Mouse (Mus musculus) gastrocnemius, postnatal 4 days (tissue): Measurements from ENCODE around the gene Taco1. TPM values are rescaled to one million over a fixed set of nuclear protein-coding genes. Genes with fewer than 3 reads are reported as not detected.
"Not testable (repeated sequence)": the region's sequence is repeated elsewhere in the genome, so short reads cannot be mapped to it uniquely, and the experiment has no call there.

ENCODE experiments used
- DNase-seq, 2 experiments: peaks; one replicate each; pipeline ENCODE4 v3.0.0; 2021 to 2022; ENCODE audit warnings: low spot score in 2 of 2, mixed read lengths in 2 of 2
- long read RNA-seq, 2 experiments: library from polyadenylated mRNA; stranded (forward); transcript quantifications; one replicate each; pipeline ENCODE4 v2.0.0; 2021
- total RNA-seq, 2 experiments: library from RNA; stranded (reverse); gene quantifications; 2 replicates each; pipeline ENCODE4 v1.2.3; 2021

Gene Taco1
- total RNA-seq: 10 to 100 TPM; 19.6 to 19.8 TPM
- long read RNA-seq, experiment 1, transcript Taco1-201 (5 exons, 1,383 nt): major isoform, 5 of 9 reads
- long read RNA-seq, experiment 1, partial matches to known transcripts: 3 of 9 reads
- long read RNA-seq, experiment 1, other reads (novel, unspliced or antisense): 1 of 9 reads
- long read RNA-seq, experiment 2, transcript Taco1-201 (5 exons, 1,383 nt): major isoform, 8 of 9 reads
- long read RNA-seq, experiment 2, partial matches to known transcripts: 0 of 9 reads
- long read RNA-seq, experiment 2, other reads (novel, unspliced or antisense): 1 of 9 reads

DNA sequence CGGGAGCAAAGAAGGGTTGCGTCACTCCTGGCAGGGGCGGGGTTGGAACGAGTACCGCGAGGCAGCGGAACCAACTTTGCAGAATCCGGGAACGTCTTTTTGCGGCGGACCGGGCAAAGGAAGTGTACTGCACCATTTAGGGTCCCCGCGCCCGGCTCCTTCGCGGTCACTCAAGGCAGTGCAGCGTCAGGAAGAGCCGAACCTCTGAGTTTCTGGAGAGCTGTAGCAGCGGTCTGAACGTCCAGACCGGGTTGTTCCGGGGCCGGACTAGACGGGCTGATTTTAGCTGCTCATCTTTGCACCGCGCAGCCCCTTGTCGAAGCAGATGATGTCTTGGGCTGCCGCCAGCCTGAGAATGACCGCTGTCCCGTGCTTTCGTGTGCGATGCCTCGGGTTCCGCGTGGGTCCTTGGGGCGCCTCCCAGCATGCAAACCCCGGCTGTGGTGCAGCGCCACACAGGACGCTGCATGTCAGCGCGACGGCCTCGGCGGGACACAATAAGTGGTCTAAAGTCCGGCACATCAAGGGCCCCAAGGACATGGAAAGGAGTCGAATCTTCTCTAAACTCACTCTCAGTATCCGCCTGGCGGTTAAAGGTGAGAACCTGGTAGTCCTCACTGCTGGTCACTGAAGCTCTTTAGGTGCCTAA is at the start of gene Taco1:
Taco1 (plus strand) TSS at position 139 of the 649 bp plus-strand sequence.
- DNase-seq: peak; percentile 83 to 95

DNA sequence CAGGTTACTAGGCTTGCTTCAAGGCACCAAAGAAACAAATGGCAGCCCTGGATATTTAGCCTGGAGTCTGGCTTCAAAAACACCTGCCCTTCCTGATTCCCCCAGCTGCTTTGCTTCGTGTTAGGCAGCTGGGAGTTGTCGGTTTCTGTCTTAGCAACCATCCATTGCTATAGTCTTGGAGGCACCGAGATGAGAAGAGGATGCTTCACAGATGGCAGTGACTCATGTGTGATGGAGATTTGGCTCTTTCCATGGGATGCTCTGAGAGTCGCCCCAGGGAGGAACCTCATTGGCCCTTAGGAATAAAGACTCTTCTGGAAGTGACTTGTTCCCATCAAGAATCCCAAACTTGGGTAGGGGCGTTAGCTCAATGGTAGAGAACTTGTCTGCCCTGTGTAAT is 49.4 kb upstream of the Taco1 start:
- no peak for DNase-seq

DNA sequence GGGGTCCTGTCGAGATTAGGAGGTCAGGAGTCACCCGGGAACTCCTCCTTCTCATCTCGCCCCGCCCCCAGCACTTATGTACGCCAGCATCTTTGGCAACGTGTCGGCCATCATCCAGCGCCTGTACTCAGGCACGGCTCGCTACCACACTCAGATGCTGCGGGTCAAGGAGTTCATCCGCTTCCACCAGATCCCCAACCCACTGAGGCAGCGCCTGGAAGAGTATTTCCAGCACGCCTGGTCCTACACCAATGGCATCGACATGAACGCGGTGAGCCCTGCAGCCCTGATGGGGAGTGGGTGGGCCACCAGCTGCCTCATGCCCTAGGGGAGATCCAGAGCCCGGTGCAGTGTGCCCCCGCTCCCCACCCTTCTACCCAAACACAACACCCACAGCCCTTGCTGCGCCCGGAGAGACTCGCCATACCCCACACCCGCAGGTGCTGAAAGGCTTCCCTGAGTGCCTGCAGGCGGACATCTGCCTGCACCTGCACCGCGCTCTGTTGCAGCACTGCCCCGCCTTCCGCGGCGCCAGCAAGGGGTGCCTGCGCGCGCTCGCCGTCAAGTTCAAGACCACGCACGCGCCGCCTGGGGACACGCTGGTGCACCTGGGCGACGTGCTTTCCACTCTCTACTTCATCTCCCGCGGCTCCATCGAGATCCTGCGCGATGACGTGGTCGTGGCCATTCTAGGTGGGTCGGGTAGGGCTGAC is 45.7 kb upstream of the Taco1 start:
- DNase-seq: no peak

DNA sequence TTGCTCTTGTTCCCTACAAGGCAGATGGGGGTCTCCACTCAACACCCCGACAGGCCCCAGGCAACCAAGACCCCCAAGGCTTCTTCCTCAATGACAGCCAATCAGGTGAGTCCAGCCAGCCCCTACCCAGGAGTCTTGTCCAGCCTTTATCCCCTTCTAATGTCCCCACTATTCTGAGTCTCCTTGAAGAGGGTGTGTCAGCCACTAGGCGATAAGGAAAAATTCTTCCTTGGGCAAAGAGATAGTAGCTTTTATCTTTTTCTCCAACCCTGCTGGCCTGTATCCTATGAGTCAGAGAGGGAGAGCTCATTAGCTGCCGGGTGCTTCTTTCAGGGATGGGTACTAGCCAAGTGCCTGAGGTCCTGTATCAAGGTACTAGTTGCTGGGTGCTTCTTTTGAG is 40.1 kb upstream of the Taco1 start:
- no peak for DNase-seq

DNA sequence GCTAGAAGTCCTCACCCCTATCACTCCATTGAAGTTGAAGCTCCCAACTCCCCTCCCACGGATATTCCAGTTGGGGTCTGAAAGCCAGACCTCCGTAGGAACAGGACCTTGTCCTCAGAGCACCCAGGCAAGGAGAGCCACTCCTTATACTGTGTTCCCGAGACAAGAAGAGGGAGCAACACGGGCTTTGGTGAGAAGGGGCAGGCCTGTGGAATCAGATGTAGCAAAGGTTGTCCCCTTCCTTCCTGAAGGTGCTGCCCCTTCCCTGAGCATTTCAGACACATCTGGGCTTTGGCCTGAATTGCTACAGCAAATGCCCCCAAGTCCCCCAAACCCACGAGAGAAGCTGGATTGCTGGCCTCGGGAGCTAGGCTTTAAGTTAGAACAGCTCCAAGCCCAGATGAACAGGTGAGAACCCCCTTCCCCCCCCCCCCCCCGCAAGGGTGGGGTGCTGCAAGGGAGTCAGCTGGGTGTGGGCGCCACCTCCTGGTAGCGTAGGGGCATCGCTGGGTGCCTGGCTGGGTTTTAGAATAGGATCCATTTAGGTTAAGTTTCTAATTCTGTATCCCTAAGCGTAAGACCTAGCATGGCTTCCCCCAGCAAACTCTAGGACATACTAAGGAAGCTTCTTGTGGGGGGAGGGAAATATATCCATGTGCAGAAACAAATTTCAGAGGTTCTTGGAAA is 39.3 kb upstream of the Taco1 start:
- peak in 1 of 2 experiments; percentile 42 for DNase-seq

DNA sequence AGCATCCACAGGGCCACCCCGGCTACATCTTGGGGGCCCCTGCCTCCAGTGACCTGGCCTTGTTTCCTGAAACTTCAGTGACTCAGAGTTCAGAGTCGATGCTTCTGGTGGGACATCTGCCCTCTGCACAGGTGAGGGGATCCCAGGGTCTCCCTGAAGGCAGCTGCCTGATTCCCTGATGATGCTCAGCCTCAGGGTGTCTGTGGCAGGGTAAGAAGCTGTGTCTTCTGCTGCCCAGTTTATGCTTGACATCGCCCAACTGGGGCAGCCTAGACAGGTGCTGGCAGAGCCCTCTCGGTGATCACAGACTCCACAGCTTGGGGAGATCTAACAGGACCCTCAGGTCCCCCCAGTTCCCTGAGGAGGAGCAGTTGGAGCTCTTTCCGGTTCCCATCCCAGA is 38.3 kb upstream of the Taco1 start:
- no peak for DNase-seq

DNA sequence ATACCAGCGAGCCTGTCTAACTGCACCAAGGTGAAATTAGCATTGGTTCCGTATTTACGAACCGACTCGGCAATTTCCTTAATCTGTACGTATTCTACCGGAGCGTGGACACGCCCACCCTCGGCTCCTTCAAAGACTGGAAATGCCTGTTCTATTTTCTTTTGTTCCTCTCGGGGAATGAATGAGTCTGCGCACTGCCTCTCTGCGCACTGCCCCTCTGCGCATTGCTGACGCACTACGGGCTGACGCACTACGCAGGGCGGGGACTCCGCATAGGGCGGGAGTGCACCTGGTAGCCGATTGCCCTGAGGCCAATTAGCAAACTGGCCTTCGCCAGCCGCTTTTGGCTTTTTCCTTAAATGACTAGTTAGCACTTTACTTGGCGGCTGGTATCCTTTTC is 33.8 kb upstream of the Taco1 start:
- DNase-seq: not testable (repeated sequence)

DNA sequence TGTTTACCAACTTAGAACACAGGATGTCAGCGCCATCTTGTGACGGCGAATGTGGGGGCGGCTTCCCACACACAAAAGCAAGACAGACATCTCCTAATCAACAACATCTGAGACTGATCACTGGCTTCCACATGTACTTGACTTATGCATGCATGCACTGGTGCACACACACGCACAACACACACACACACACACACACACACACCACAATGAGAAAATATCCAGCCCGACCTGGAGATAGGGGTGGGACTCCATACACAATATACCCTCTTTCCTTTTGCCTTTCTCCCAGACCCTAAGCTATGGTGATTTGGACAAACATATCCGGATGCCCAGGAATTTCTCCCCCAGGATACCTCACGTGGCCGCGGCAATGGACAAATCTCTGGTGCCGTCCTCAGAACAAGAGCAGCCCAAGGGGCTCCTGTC is 32.4 kb upstream of the Taco1 start:
- no peak for DNase-seq

DNA sequence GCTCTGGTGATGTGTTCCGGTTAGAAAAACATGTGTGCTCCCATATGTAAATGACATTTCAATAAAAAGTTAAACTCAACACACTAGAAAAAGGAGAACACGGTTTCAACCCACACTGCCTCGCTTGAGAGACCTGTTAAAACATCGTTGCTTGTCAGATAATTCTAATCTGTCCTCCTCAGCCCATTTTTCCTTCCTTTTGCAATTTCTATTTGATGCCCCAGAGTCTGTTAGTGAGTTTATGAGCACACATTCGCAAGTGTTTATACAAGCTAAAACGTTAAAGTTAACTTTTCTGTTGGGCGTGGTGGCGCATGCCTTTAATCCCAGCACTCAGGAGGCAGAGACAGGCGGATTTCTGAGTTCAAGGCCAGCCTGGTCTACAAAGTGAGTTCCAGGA is 30.9 kb upstream of the Taco1 start:
- DNase-seq: no peak

DNA sequence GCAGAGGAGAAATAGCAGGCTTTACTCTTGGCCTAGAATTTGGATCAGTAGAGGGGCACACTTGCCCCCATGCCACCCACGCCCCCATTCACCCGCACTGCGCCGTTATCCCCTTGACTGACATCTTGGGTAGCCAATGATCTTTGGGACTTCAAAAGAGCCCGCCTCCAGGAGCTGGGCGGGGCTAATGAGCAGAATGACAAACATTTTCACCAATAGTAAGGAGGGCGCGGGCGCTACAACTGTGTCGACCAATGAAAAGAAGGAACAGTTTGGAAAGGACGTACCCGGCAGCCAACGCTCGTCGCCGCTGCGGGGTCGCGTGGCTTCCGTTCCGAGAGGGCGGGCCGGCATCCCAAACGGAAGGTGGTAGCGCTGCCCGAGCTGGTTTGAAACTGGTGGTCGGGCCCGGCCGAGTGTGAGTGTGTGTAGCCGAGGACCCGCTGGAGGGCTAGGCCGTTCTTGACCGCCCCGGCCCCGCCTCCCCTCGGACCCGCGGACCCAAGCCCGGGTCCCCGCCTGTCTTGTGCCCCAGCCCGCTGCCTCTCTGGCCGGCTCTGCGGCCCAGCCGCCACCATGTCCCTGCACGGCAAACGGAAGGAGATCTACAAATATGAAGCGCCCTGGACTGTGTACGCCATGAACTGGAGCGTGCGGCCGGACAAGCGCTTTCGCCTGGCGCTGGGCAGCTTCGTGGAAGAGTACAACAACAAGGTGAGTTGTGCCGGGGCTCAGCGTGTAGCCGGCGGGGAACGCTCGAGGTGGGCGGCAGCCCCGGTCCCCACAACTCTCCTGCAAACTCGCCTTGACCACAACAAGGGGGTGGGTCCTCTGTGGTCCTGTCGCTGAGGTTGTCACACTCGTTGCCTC is 29.1 kb upstream of the Taco1 start, which contains the start of gene Dcaf7:
Dcaf7 (plus strand) TSS at position 325 of the 870 bp plus-strand sequence.
- DNase-seq: peak; percentile 92 to 94

DNA sequence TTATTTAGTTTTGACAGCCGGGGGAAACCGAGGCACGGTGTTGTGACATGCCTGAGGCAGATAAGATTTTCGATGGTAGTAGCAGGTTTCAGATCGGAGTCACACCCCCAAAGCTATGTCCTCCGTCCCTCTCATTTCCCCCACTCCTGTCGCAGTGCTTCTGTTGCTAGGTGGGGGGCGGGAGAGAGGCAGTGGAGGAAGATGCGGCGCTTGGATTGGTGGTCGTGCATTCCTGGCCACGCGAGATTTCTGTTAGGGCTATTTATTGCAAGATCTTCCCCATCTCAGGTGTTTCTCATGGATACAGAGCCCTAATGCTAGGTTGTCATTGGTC is 28.5 kb upstream of the Taco1 start:
- DNase-seq: no peak

DNA sequence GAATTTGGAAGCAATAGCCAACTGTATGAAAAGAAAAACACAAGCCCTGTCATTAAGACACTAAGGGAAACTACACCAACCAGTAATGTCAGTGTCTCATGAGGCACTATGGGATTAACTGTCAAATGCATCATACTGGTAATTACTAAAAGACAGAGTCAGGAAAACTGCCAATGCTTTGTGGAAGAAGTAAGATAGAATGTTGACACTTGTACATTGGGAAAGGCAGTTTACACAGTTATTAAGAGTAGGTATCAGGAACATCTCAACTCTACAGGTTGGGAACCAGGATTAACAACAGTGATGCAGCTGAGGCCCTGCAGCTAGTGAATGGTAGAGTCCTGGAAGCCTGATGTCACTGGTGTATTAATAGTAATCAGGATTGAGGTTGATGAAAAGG is 21.5 kb upstream of the Taco1 start:
- DNase-seq: no peak

DNA sequence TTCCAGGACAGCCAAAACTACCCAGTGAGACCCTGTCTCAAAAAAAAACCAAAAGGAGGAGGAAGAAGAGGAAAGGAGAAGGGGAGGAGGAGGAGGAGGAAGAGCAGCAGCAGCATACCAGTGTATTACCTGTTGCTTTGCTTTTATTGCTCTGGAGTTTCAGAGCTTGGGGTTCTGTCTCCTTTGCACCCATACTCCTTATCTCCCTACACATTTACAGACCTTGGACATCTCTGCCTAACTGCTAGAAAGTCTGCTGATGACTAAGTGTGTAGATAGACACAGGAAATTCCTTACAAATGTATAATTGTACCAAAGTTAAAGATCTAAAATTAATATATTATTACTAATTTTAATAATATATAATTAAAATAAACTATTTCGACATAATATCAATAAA is 20.6 kb upstream of the Taco1 start:
- no peak for DNase-seq

DNA sequence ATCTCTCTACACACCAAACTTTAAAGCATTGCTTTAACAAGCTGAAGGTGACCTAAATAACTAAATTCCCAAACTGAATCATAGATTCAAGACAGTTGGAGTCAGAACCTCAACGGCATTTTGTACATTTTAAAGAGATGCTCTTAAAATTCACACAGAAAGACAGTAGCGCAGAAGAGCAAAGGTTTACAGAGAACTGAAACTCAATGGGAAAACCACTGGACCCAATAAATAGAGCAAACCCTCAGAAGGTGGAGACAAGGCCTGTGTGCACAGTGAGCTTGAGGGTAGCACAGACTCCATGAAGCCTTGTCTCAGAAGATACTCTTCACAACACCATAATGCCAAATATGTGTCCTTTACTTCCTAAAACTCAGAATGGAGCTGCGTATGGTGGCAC is 20.1 kb upstream of the Taco1 start:
- no peak for DNase-seq

DNA sequence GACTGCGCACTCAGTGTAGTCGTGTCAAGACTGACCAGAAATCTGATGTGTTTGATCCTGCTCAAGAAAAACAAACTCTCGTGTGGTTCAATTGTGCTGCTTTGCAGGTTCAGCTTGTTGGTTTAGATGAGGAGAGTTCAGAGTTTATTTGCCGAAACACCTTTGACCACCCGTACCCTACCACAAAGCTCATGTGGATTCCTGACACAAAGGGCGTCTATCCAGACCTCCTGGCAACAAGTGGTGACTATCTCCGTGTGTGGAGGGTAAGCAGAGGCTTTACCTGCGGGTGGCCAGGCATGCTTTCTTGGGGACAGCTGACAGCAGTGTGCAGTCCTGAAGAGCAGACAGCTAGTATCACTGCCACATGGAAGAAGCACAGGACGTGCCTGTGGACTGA is 19.3 kb upstream of the Taco1 start:
- DNase-seq: no peak

DNA sequence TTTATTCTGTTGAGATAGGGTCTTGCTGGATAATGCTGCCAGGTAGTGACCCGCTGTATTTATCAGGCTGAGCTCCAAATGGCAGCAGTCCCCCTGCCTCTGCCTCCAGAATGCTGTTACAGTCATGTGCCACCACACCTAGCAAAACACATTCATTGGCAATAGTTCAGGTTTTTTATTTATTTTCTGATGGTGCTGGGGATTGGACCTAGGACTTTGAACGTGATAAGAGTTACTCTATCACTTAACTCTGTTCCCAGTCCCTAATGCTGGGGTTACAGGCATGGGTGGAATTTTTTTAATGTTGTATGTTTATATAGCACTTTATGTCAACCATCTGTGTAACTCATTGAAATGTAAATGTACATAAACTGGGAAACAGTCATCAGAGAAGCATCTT is 11.9 kb upstream of the Taco1 start:
- DNase-seq: no peak

DNA sequence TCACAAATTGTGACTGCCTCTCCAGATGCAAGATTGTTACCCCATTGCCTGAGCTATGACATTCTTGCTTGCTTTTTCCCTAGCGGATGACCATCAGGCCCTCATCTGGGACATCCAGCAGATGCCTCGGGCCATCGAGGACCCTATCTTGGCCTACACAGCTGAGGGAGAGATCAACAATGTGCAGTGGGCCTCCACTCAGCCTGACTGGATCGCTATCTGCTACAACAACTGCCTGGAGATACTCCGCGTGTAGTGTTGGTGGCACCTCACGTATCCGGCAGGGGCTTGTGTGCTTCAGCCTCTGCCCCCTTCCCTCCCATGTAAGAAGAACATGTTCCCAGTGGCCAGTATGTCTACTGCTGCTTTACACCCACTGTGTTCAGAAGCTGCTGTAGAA is 11.3 kb upstream of the Taco1 start:
- DNase-seq: no peak

DNA sequence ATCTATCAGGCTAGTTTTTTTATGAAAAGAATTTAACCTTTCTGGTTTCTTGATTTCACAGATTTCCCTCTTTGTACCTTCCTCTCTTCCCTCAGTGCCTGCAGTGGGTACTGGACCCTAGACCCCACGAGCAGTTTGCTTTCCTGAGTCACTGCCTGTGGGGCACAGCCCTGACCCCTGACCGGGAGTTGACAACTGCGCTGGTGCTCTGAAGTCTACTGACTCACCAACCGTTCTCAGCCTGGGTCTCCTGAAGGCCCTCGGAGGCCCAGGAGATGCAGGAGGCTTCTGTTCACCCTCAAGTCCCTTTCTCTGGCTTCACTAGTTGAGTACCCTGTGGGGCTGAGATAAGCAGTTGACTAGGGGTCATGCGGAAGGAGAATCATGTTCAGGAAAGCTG is 10.5 kb upstream of the Taco1 start:
- no peak for DNase-seq

DNA sequence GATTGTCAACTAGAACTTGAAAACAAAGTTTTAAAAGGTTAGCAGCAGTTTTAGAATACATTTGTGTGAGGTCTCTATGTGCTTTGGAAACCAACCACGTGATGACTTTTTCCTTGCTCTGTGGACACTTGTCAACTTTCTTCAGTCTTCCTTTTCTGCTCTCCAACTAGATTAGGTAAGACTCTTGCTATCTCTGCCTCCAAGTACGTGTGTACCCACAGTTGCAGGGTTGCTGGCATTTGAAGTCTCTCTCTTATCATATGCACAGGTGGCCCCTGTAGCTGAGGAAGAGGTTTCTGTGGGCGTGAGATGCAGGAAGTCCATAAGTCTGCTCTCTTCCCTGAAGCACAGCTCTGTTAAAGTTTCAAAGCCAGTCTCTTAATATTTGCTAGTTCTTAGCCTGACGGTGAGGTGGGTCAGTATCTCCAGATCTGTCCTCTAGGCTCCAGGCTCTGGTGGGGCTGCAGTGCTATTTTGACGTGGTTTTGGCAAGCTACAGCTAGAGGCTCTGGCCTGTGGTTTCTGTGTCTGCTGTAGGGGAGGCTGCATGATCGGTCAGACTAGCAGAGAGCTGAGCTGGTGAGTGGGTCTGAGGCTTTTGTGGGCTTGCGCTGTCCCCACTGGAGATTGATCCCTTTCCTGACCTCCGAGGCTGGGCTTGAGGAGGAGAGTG is 8.9 kb upstream of the Taco1 start:
- no peak for DNase-seq

DNA sequence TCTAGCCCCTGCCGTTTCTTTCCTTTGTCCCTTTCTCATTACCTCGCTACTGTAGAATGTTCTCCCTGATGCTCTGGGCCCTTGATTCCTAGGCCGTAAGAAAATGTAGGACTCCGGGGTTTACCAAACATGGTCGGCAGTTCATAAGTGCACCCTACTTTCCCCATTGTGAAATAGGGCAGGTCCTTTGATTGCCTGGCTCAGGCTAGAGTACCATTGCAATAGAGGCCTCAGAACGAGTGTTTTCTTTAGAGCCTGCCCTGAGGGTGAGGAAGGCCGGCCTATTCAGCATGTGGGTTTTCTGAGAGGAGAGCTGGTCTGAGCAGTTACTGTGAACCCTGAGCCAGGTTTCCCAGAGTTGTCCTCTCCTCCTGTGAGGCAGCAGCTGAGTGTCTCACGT is 7.8 kb upstream of the Taco1 start:
- DNase-seq: no peak
